In genomic region chr4:131066186-131066939, GRCm38 (mm10) we compare ENCODE assay signal across 12 mouse cellular contexts.
DNase-seq lines count a peak whose midpoint lies in the region; ATAC-seq lines count a peak whose summit lies in the region.
"Had no signal": no experiment of that assay in that cellular context is flagged by ENCODE, and none has a peak within 500 bp of the region (broad histone marks: within the 10 kb centered on the region; RNA-seq: fewer than 3 reads in every experiment).

No protein-coding gene starts in this region.

- no peaks in the 10 kb centered on the region for H3K9me3 ChIP-seq in hindbrain, embryonic 13.5 days
- no peaks in the 10 kb centered on the region for H3K9me3 ChIP-seq in midbrain, embryonic 12.5 days
- H3K9me3 ChIP-seq in heart, embryonic 10.5 days = no peaks in the 10 kb centered on the region
- H3K9me3 ChIP-seq: heart, embryonic 13.5 days; liver, embryonic 12.5 days had no signal

- peaks cover 30% of the 10 kb centered on the region for H3K27me3 ChIP-seq in hindbrain, embryonic 13.5 days
- H3K27me3 ChIP-seq in midbrain, embryonic 12.5 days = peaks cover 73% of the 10 kb centered on the region
- H3K27me3 ChIP-seq in heart, embryonic 10.5 days (ENCODE audit: insufficient read depth, poor library complexity, severe bottlenecking) = peaks cover 22% of the 10 kb centered on the region; the same call in 1 of the 2 replicates
- H3K27me3 ChIP-seq: liver, embryonic 12.5 days had no signal

- WGBS in hindbrain, embryonic 13.5 days = 31% methylated on average over 8 of the region's 8 CpGs
- 14% methylated on average over 8 of the region's 8 CpGs for WGBS in midbrain, embryonic 12.5 days
- WGBS in heart, embryonic 10.5 days = 73% methylated on average over 8 of the region's 8 CpGs

- ATAC-seq in hindbrain, embryonic 13.5 days (ENCODE audit: low FRiP score) = peak; percentile 49; the same call in 1 of the 2 replicates
- ATAC-seq in midbrain, embryonic 12.5 days (ENCODE audit: low FRiP score, low read depth) = peak; percentile 95
- ATAC-seq: liver, embryonic 12.5 days had no signal

- peaks cover 32% of the 10 kb centered on the region for H3K4me1 ChIP-seq in hindbrain, embryonic 13.5 days (replicated peaks)
- H3K4me1 ChIP-seq in midbrain, embryonic 12.5 days = peaks cover 38% of the 10 kb centered on the region
- no peaks in the 10 kb centered on the region; the same call in 1 of the 2 replicates for H3K4me1 ChIP-seq in heart, embryonic 10.5 days
- H3K4me1 ChIP-seq: heart, embryonic 13.5 days; liver, embryonic 12.5 days had no signal

- H3K36me3 ChIP-seq in hindbrain, embryonic 13.5 days = no peaks in the 10 kb centered on the region
- no peaks in the 10 kb centered on the region for H3K36me3 ChIP-seq in midbrain, embryonic 12.5 days
- H3K36me3 ChIP-seq in heart, embryonic 10.5 days = no peaks in the 10 kb centered on the region
- H3K36me3 ChIP-seq: heart, embryonic 13.5 days; liver, embryonic 12.5 days had no signal

- DNase-seq in embryo, embryonic 10 days (ENCODE audit: low spot score) = peak; percentile 64
- DNase-seq in embryo, embryonic 9.5 days (ENCODE audit: extremely low spot score) = no peak
- DNase-seq in retina, postnatal 1 day = peak; percentile 84
- DNase-seq in heart, embryonic 10.5 days (ENCODE audit: low spot score) = no peak
- no peak for DNase-seq in spleen, postnatal 10 days (ENCODE audit: low spot score in 2 of 2)
- no peak for DNase-seq in adrenal gland, adult 8-10 months
- DNase-seq: cerebellum, adult 11-12 months; gastrocnemius, postnatal 25 days had no signal

- H3K27ac ChIP-seq in hindbrain, embryonic 13.5 days = peak overlapping the region; percentile 48; the same call in 1 of the 2 replicates
- H3K27ac ChIP-seq in midbrain, embryonic 12.5 days (replicated peaks) = peak overlapping the region; percentile 87
- no peak overlapping the region for H3K27ac ChIP-seq in heart, embryonic 10.5 days
- H3K27ac ChIP-seq: heart, embryonic 13.5 days; liver, embryonic 12.5 days had no signal

- H3K4me3 ChIP-seq in hindbrain, embryonic 13.5 days = no peak overlapping the region
- H3K4me3 ChIP-seq in midbrain, embryonic 12.5 days = no peak overlapping the region
- H3K4me3 ChIP-seq in heart, embryonic 10.5 days = no peak overlapping the region
- H3K4me3 ChIP-seq: heart, embryonic 13.5 days; liver, embryonic 12.5 days had no signal

- H3K4me2 ChIP-seq in hindbrain, embryonic 13.5 days = no peak overlapping the region
- H3K4me2 ChIP-seq in midbrain, embryonic 12.5 days (replicated peaks) = peak overlapping the region; percentile 9; the same call in 1 of the 2 replicates
- H3K4me2 ChIP-seq: heart, embryonic 13.5 days; liver, embryonic 12.5 days had no signal

- H3K9ac ChIP-seq in hindbrain, embryonic 13.5 days = no peak overlapping the region
- no peak overlapping the region for H3K9ac ChIP-seq in midbrain, embryonic 12.5 days (replicated peaks)
- H3K9ac ChIP-seq: heart, embryonic 13.5 days; liver, embryonic 12.5 days had no signal

Comparison
In these comparisons a context has a peak if more than half of its experiments do, and no peak if none do; other contexts are left out.
1. DNase-seq: peak in embryo, embryonic 10 days (single experiment) and retina, postnatal 1 day (single experiment); none in embryo, embryonic 9.5 days (single experiment), heart, embryonic 10.5 days (single experiment), spleen, postnatal 10 days (0 of 2) and adrenal gland, adult 8-10 months (single experiment).